In genomic region chr8:121547132-121547531, GRCm38 (mm10) we compare ENCODE assay signal across 9 mouse cellular contexts. TPM values are rescaled to one million over a fixed set of nuclear protein-coding genes. Genes with fewer than 3 reads are reported as not detected.
DNase-seq lines count a peak whose midpoint lies in the region; ATAC-seq and TF ChIP-seq lines count a peak whose summit lies in the region.
"Had no signal": no experiment of that assay in that cellular context is flagged by ENCODE, and none has a peak within 500 bp of the region (broad histone marks: within the 10 kb centered on the region; RNA-seq: fewer than 3 reads in every experiment).

No protein-coding gene starts in this region.

- ATAC-seq in embryonic facial prominence, embryonic 14.5 days (ENCODE audit: low read depth): peak; percentile 50; the same call in 1 of the 2 replicates
- peak; percentile 56; the same call in 1 of the 2 replicates for ATAC-seq in lung, postnatal 0 days

- H3K36me3 ChIP-seq in embryonic facial prominence, embryonic 14.5 days (ENCODE audit: control insufficient read depth, insufficient read depth, low read length): peaks cover 22% of the 10 kb centered on the region; the same call in 1 of the 2 replicates
- peaks cover 11% of the 10 kb centered on the region for H3K36me3 ChIP-seq in lung, postnatal 0 days (ENCODE audit: insufficient read depth, low read length)
- H3K36me3 ChIP-seq: heart, embryonic 15.5 days had no signal

- TF ChIP-seq CTCF in bone marrow, adult 2 months (IDR thresholded peaks at IDR 0.05; ENCODE audit: control insufficient read depth, insufficient read depth, low read length): peak; percentile 77
- TF ChIP-seq CTCF in lung, postnatal 0 days (IDR thresholded peaks at IDR 0.05): peak; percentile 96

- intact Hi-C loops in heart, postnatal 25 days (cut with DNase I): loop anchor here (1.0 to 2.0 kb wide), 2 partner anchors 38 to 138 kb away; no protein-coding TSS in a partner anchor

- H3K4me2 ChIP-seq in embryonic facial prominence, embryonic 14.5 days (ENCODE audit: low read depth, low read length): no peak overlapping the region
- no peak overlapping the region for H3K4me2 ChIP-seq in lung, postnatal 0 days (replicated peaks; ENCODE audit: low read depth, low read length)
- H3K4me2 ChIP-seq: heart, embryonic 15.5 days had no signal

- no peak overlapping the region for H3K4me3 ChIP-seq in bone marrow, adult 2 months (replicated peaks; ENCODE audit: control insufficient read depth, low read depth, low read length)
- no peak overlapping the region for H3K4me3 ChIP-seq in embryonic facial prominence, embryonic 14.5 days (ENCODE audit: low read depth, low read length)
- H3K4me3 ChIP-seq in lung, postnatal 0 days (ENCODE audit: low read depth, low read length): no peak overlapping the region
- H3K4me3 ChIP-seq: heart, embryonic 15.5 days had no signal

- DNase-seq in ES-CJ7 (ENCODE audit: low read depth, low spot score): peak; percentile 88
- DNase-seq in embryonic facial prominence, embryonic 14.5 days (ENCODE audit: low spot score): peak; percentile 75
- peak; percentile 37 for DNase-seq in heart, postnatal 25 days (ENCODE audit: low spot score)
- DNase-seq in layer of hippocampus, adult 18-20 months (ENCODE audit: low spot score in 2 of 2): peak; percentile 42 to 82
- DNase-seq in lung, postnatal 0 days (ENCODE audit: low spot score): peak; percentile 91
- peak; percentile 73 for DNase-seq in retina, postnatal 7 days (ENCODE audit: low read depth, low spot score)
- peak; percentile 50 for DNase-seq in urinary bladder, adult 2 months (ENCODE audit: low spot score)

- H3K27ac ChIP-seq in bone marrow, adult 2 months (ENCODE audit: control insufficient read depth, insufficient read depth, low read depth, low read length, poor library complexity): no peak overlapping the region
- no peak overlapping the region for H3K27ac ChIP-seq in embryonic facial prominence, embryonic 14.5 days (replicated peaks; ENCODE audit: low read depth, low read length)
- no peak overlapping the region for H3K27ac ChIP-seq in lung, postnatal 0 days (ENCODE audit: low read length)
- H3K27ac ChIP-seq: heart, embryonic 15.5 days had no signal

- no peaks in the 10 kb centered on the region for H3K9me3 ChIP-seq in embryonic facial prominence, embryonic 14.5 days (ENCODE audit: control insufficient read depth, low read length)
- no peaks in the 10 kb centered on the region for H3K9me3 ChIP-seq in lung, postnatal 0 days (ENCODE audit: low read length)
- H3K9me3 ChIP-seq: heart, embryonic 15.5 days had no signal

- TF ChIP-seq POLR2A in bone marrow, adult 2 months (IDR thresholded peaks at IDR 0.05; ENCODE audit: borderline replicate concordance, control insufficient read depth, low read depth, low read length): no peak

- H3K27me3 ChIP-seq in embryonic facial prominence, embryonic 14.5 days (replicated peaks; ENCODE audit: control insufficient read depth, insufficient read depth, low read length): no peaks in the 10 kb centered on the region
- no peaks in the 10 kb centered on the region for H3K27me3 ChIP-seq in lung, postnatal 0 days (replicated peaks; ENCODE audit: insufficient read depth, low read length)

- H3K9ac ChIP-seq in embryonic facial prominence, embryonic 14.5 days (ENCODE audit: low read depth, low read length): no peak overlapping the region
- H3K9ac ChIP-seq in lung, postnatal 0 days (replicated peaks; ENCODE audit: low read depth): no peak overlapping the region
- H3K9ac ChIP-seq: heart, embryonic 15.5 days had no signal

- H3K4me1 ChIP-seq in bone marrow, adult 2 months (ENCODE audit: control insufficient read depth, insufficient read depth, low read length): no peaks in the 10 kb centered on the region
- no peaks in the 10 kb centered on the region for H3K4me1 ChIP-seq in embryonic facial prominence, embryonic 14.5 days (ENCODE audit: control insufficient read depth, insufficient read depth, low read length)
- no peaks in the 10 kb centered on the region for H3K4me1 ChIP-seq in lung, postnatal 0 days (ENCODE audit: insufficient read depth, low read depth, low read length)

- TF ChIP-seq EP300 in lung, postnatal 0 days (IDR thresholded peaks at IDR 0.05): no peak

- WGBS in bone marrow, adult 2 months: 6% methylated on average over 7 of the region's 7 CpGs
- WGBS in embryonic facial prominence, embryonic 14.5 days: 7% methylated on average over 7 of the region's 7 CpGs
- 9% methylated on average over 7 of the region's 7 CpGs for WGBS in lung, postnatal 0 days

RNA-seq across cellular contexts. Expression of gene 1700018B08Rik, which starts 3.0 kb away (rescaled TPM):
- not detected in 2 replicates for polyA plus RNA-seq in bone marrow, adult 2 months (2011; ENCODE audit: insufficient read depth, insufficient read length, low replicate concordance, missing spikeins)
- polyA plus RNA-seq in embryonic facial prominence, embryonic 14.5 days (2014; fragmentation: Nextera tagmentation; extraction: Ambion mirVana): not detected in 2 replicates
- not detected for total RNA-seq in heart, postnatal 25 days (2021)
- total RNA-seq in layer of hippocampus, adult 18-20 months (2021): not detected
- not detected in 2 replicates for polyA plus RNA-seq in lung, postnatal 0 days (2015; fragmentation: Nextera tagmentation; extraction: Ambion mirVana)
- not detected in 2 replicates for polyA plus RNA-seq in urinary bladder, adult 2 months (2012; rRNA removed)
- polyA plus RNA-seq: heart, embryonic 15.5 days had no signal

RNA-seq across cellular contexts. Expression of gene Fbxo31, which starts 31.5 kb away (rescaled TPM):
- polyA plus RNA-seq in bone marrow, adult 2 months (2011; ENCODE audit: insufficient read depth, insufficient read length, low replicate concordance, missing spikeins): 9.4 and 19.4 TPM in 2 replicates
- polyA plus RNA-seq in embryonic facial prominence, embryonic 14.5 days (2014; fragmentation: Nextera tagmentation; extraction: Ambion mirVana): 15.3 and 20.1 TPM in 2 replicates
- total RNA-seq in heart, postnatal 25 days (2021): 100 to 1,000 TPM in 1 of 2 experiments, 10 to 100 TPM in 1; 93.0 to 105 TPM
- total RNA-seq in layer of hippocampus, adult 18-20 months (2021): 100 to 1,000 TPM; 114 to 119 TPM
- 12.1 and 13.9 TPM in 2 replicates for polyA plus RNA-seq in lung, postnatal 0 days (2015; fragmentation: Nextera tagmentation; extraction: Ambion mirVana)
- 25.6 and 33.8 TPM in 2 replicates for polyA plus RNA-seq in urinary bladder, adult 2 months (2012; rRNA removed)

RNA-seq across cellular contexts. Expression of gene Map1lc3b, which starts 43.0 kb away (rescaled TPM):
- polyA plus RNA-seq in bone marrow, adult 2 months (2011; ENCODE audit: insufficient read depth, insufficient read length, low replicate concordance, missing spikeins): 106 and 113 TPM in 2 replicates
- polyA plus RNA-seq in embryonic facial prominence, embryonic 14.5 days (2014; fragmentation: Nextera tagmentation; extraction: Ambion mirVana): 224 and 237 TPM in 2 replicates
- 100 to 1,000 TPM; 231 to 247 TPM for total RNA-seq in heart, postnatal 25 days (2021)
- total RNA-seq in layer of hippocampus, adult 18-20 months (2021): 100 to 1,000 TPM; 166 to 181 TPM
- 411 and 449 TPM in 2 replicates for polyA plus RNA-seq in lung, postnatal 0 days (2015; fragmentation: Nextera tagmentation; extraction: Ambion mirVana)
- polyA plus RNA-seq in urinary bladder, adult 2 months (2012; rRNA removed): 52.4 and 97.9 TPM in 2 replicates

Comparison
In these comparisons a context has a peak if more than half of its experiments do, and no peak if none do; other contexts are left out.
1. DNase-seq: peak in every context shown above with its lines; median percentile 91 in lung, postnatal 0 days; 88 in ES-CJ7; 75 in embryonic facial prominence, embryonic 14.5 days; 73 in retina, postnatal 7 days; 62 in layer of hippocampus, adult 18-20 months; 50 in urinary bladder, adult 2 months; 37 in heart, postnatal 25 days.